Mouse (Mus musculus) adrenal gland, adult (tissue): Measurements from ENCODE around the gene Sumo1.

Experiments used
- DNase-seq, 2 experiments: peaks; one replicate each; pipeline ENCODE4 v3.0.0; 2022 to 2023; ENCODE audit warnings: low spot score in 1 of 2; ENCODE audit not compliant: inconsistent age in 2 of 2

The Sumo1 gene

GRCm38 (mm10) chr1:59595609-59596008, 75.0 kb downstream of the Sumo1 start:
- DNase-seq: no peak

- DNase-seq: no peak
Observed at GRCm38 (mm10) chr1:59594586-59595266, 75.9 kb downstream of the Sumo1 start.

GRCm38 (mm10) chr1:59593622-59594035, 77.0 kb downstream of the Sumo1 start:
- DNase-seq: no peak

GRCm38 (mm10) chr1:59592876-59593275, 77.8 kb downstream of the Sumo1 start:
- peak in 1 of 2 experiments; percentile 81 for DNase-seq

GRCm38 (mm10) chr1:59592359-59592758, 78.3 kb downstream of the Sumo1 start:
- DNase-seq: peak in 1 of 2 experiments; percentile 59

GRCm38 (mm10) chr1:59589271-59589670, 81.4 kb downstream of the Sumo1 start:
- no peak for DNase-seq

GRCm38 (mm10) chr1:59584656-59585410, 85.8 kb downstream of the Sumo1 start:
- DNase-seq: peak; percentile 69 to 87

- DNase-seq: no peak
Observed at GRCm38 (mm10) chr1:59580880-59581279, 89.8 kb downstream of the Sumo1 start.

GRCm38 (mm10) chr1:59580131-59580751, 90.4 kb downstream of the Sumo1 start:
- no peak for DNase-seq

- no peak for DNase-seq
Observed at GRCm38 (mm10) chr1:59579327-59579726, 91.3 kb downstream of the Sumo1 start.

- DNase-seq: peak in 1 of 2 experiments; percentile 62
Observed at GRCm38 (mm10) chr1:59578770-59579169, 91.9 kb downstream of the Sumo1 start.

- no peak for DNase-seq
Observed at GRCm38 (mm10) chr1:59574262-59575187, 96.1 kb downstream of the Sumo1 start.

- no peak for DNase-seq
Observed at GRCm38 (mm10) chr1:59573843-59574242, 96.8 kb downstream of the Sumo1 start.

GRCm38 (mm10) chr1:59571502-59571901, 99.1 kb downstream of the Sumo1 start:
- DNase-seq: no peak

GRCm38 (mm10) chr1:59570767-59571166, 99.9 kb downstream of the Sumo1 start:
- no peak for DNase-seq

- DNase-seq: no peak
Observed at GRCm38 (mm10) chr1:59569301-59569700, 101.3 kb downstream of the Sumo1 start.

- DNase-seq: no peak
Observed at GRCm38 (mm10) chr1:59568283-59568682, 102.4 kb downstream of the Sumo1 start.

- DNase-seq: no peak
Observed at GRCm38 (mm10) chr1:59567521-59567920, 103.1 kb downstream of the Sumo1 start.

- DNase-seq: no peak
Observed at GRCm38 (mm10) chr1:59566926-59567325, 103.7 kb downstream of the Sumo1 start.

- no peak for DNase-seq
Observed at GRCm38 (mm10) chr1:59566281-59566680, 104.4 kb downstream of the Sumo1 start.

GRCm38 (mm10) chr1:59565804-59566203, 104.8 kb downstream of the Sumo1 start:
- no peak for DNase-seq
